Mouse (Mus musculus) liver, adult 2 months (tissue): ENCODE measurements around the gene Gmnn. TPM values are rescaled to one million over a fixed set of nuclear protein-coding genes. Genes with fewer than 3 reads are reported as not detected.
A peak's percentile ranks its signal among the peaks of the same experiment; 100 is the strongest.

Experiments
- DNase-seq: peaks from one replicate; pipeline ENCODE4 v3.0.0-alpha.2; 2011; ENCODE audit warnings: low read depth, low spot score; ENCODE audit errors: extremely low read depth
- H3K27ac ChIP-seq: fragments of 200-500 bp; replicated peaks from 2 replicates; pipeline ENCODE4 v1.5.1; 2012; ENCODE audit warnings: low read depth, mild to moderate bottlenecking, control low read depth, inconsistent platforms, low read length; ENCODE audit not compliant: insufficient read depth
- H3K27me3 ChIP-seq: fragments of 200-500 bp; 2 replicates; pipeline ENCODE4 v1.6.1; 2012; ENCODE audit warnings: mild to moderate bottlenecking, moderate library complexity, low read length, inconsistent platforms; ENCODE audit not compliant: control insufficient read depth, insufficient read depth
- H3K36me3 ChIP-seq: fragments of 200-500 bp; 2 replicates; pipeline ENCODE4 v1.6.1; 2012; ENCODE audit warnings: low read length, inconsistent platforms; ENCODE audit not compliant: control insufficient read depth, insufficient read depth
- H3K4me1 ChIP-seq: fragments of 200-500 bp; 2 replicates; pipeline ENCODE4 v1.6.1; 2011; ENCODE audit warnings: low read length; ENCODE audit not compliant: control insufficient read depth, insufficient read depth
- H3K4me3 ChIP-seq: fragments of 200-500 bp; 2 replicates; pipeline ENCODE4 v1.5.1; 2011; ENCODE audit warnings: low read depth, mild to moderate bottlenecking, control low read depth, low read length, moderate library complexity; ENCODE audit not compliant: insufficient read depth
- H3K79me2 ChIP-seq: fragments of 200-500 bp; 2 replicates; pipeline ENCODE4 v1.6.1; 2012; ENCODE audit warnings: inconsistent platforms, mild to moderate bottlenecking, low read length, moderate library complexity; ENCODE audit not compliant: control insufficient read depth, insufficient read depth
- H3K9ac ChIP-seq: fragments of 200-500 bp; 2 replicates; pipeline ENCODE4 v1.6.1; 2012; ENCODE audit warnings: low read depth, mild to moderate bottlenecking, control low read depth, inconsistent platforms, low read length
- CTCF ChIP-seq: fragments of 200-500 bp; IDR thresholded peaks from 2 replicates; pipeline ENCODE4 v1.5.1; 2011; ENCODE audit warnings: low read depth, low read length, control low read depth
- POLR2A ChIP-seq: fragments of 200-500 bp; IDR thresholded peaks from 2 replicates; pipeline ENCODE4 v1.6.1; 2011; ENCODE audit warnings: low read length, control low read depth; ENCODE audit not compliant: insufficient read depth; ENCODE audit errors: extremely low read depth
- WGBS: fragments of 180-500 bp; shearing (Covaris S2); methylation state at CpG from one replicate; pipeline ENCODE4 v1.1.7; 2018; 5-methylcytosine and 5-hydroxymethylcytosine counted together
- polyA plus RNA-seq: library from polyadenylated mRNA; depleted of rRNA; stranded (reverse); fragments of >200 nt; gene quantifications from 2 replicates; pipeline ENCODE4 v1.2.3, GENCODE M21; 2012; rRNA removed
- total RNA-seq: library from RNA; depleted of rRNA; stranded (reverse); fragments of >200 nt; gene quantifications from 2 replicates; pipeline ENCODE4 v1.2.3, GENCODE M21; 2014; rRNA removed

Gene Gmnn
- 8.1 and 13.6 TPM in 2 replicates for total RNA-seq
- polyA plus RNA-seq, result 1.4 and 2.9 TPM in 2 replicates

GRCm38 (mm10) chr13:24761403-24762227 lies at the start of gene Gmnn:
TSS of gene Gmnn (minus strand) at chr13:24761923.
- Histone ChIP-seq H3K27ac (peak within 1 kb of the TSS; percentile 75), H3K9ac (peak within 1 kb of the TSS; percentile 74), H3K36me3 (peaks cover 2% of the 10 kb centered on the region; the same call in 1 of the 2 replicates), H3K4me3 (peak within 1 kb of the TSS; percentile 73), H3K4me1 (peaks cover 1% of the 10 kb centered on the region; the same call in 1 of the 2 replicates), H3K79me2 (no peaks in the 10 kb centered on the region), H3K27me3 (no peaks in the 10 kb centered on the region)
- DNase-seq, result peak; percentile 81
- TF ChIP-seq CTCF (no peak), POLR2A (0 out of 2 replicates have a peak, but pooled peaks have one; percentile 41)
- under 1% methylated on average over 79 of the region's 79 CpGs for WGBS

GRCm38 (mm10) chr13:24806079-24806478 lies 44.4 kb upstream of the Gmnn start:
- peaks cover 51% of the 10 kb centered on the region for H3K36me3 ChIP-seq
- H3K9ac ChIP-seq, result no peak overlapping the region
- H3K4me1 ChIP-seq, result peaks cover 17% of the 10 kb centered on the region
- no peaks in the 10 kb centered on the region for H3K27me3 ChIP-seq
- H3K4me3 ChIP-seq, result no peak overlapping the region
- H3K27ac ChIP-seq, result no peak overlapping the region
- peaks cover 14% of the 10 kb centered on the region for H3K79me2 ChIP-seq
- DNase-seq, result peak; percentile 91
- TF ChIP-seq POLR2A, result no peak
- TF ChIP-seq CTCF, result no peak

- TF ChIP-seq CTCF, result no peak
- TF ChIP-seq POLR2A, result no peak
- H3K4me3 ChIP-seq, result peak overlapping the region; percentile 60
Observed at GRCm38 (mm10) chr13:24803196-24803595, 41.5 kb upstream of the Gmnn start.

DNA sequence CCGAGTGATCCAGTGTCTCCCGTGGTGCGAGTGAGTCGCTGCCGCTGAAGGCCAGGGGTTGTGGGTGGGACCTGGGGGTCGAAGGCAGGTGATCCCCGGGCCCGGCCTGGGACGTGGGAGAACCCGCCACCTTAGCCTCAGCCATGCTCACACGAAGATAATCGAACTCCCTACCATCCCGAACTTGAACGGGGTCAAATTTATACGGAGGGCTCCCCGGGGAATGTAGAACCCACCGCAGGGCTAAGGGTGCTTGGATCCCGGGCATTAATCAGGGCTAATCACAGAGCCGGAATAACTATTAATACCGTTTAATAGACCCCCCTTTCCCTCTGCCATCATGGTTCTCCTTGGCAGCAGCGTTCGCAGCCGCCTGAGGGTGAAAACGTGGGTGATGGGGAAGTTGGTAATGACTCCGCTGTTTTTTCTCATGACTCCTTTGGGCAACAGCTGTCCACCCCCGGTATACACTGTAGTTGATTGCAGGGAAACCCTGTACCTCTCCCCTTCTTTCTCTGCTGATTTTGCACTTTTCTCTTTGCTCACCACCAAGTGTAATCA lies 40.5 kb upstream of the Gmnn start:
- peak overlapping the region; percentile 99 for H3K4me3 ChIP-seq
- peak; percentile 66 for DNase-seq
- peak overlapping the region; percentile 100 for H3K9ac ChIP-seq
- under 1% methylated on average over 26 of the region's 26 CpGs for WGBS
- H3K4me1 ChIP-seq, result peaks cover 14% of the 10 kb centered on the region
- peak overlapping the region; percentile 80 for H3K27ac ChIP-seq
- TF ChIP-seq POLR2A, result no peak
- no peak for TF ChIP-seq CTCF
- H3K36me3 ChIP-seq, result peaks cover 16% of the 10 kb centered on the region
- H3K27me3 ChIP-seq, result no peaks in the 10 kb centered on the region
- peaks cover 14% of the 10 kb centered on the region for H3K79me2 ChIP-seq

More at GRCm38 (mm10) chr13:24803196-24803595, 41.5 kb upstream of the Gmnn start:
- DNase-seq, result no peak
- WGBS, result 1% methylated on average over 2 of the region's 2 CpGs
- Histone ChIP-seq H3K27ac (no peak overlapping the region), H3K4me1 (peaks cover 14% of the 10 kb centered on the region), H3K79me2 (peaks cover 14% of the 10 kb centered on the region), H3K27me3 (no peaks in the 10 kb centered on the region), H3K9ac (peak overlapping the region; percentile 49; the same call in 1 of the 2 replicates), H3K36me3 (peaks cover 25% of the 10 kb centered on the region)

- 1% methylated on average over 62 of the region's 74 CpGs for WGBS
- Histone ChIP-seq H3K9ac (peak within 1 kb of the TSS; percentile 100), H3K36me3 (peaks cover 10% of the 10 kb centered on the region), H3K79me2 (peaks cover 14% of the 10 kb centered on the region), H3K4me1 (peaks cover 12% of the 10 kb centered on the region; the same call in 1 of the 2 replicates), H3K27me3 (no peaks in the 10 kb centered on the region), H3K4me3 (peak within 1 kb of the TSS; percentile 99), H3K27ac (peak within 1 kb of the TSS; percentile 97)
- DNase-seq, result no peak
- TF ChIP-seq POLR2A, result no peak
Observed at GRCm38 (mm10) chr13:24801308-24801921, 39.7 kb upstream of the Gmnn start, which contains the start of gene BC005537. TSS of gene BC005537 (plus strand) at chr13:24801657.
